Mouse (Mus musculus) left cerebral cortex, postnatal 14 days (tissue): ENCODE results near the gene Olfr5. TPM values are rescaled to one million over a fixed set of nuclear protein-coding genes. Genes with fewer than 3 reads are reported as not detected.
A peak's percentile ranks its signal among the peaks of the same experiment; 100 is the strongest.
"Not testable (repeated sequence)": the region's sequence is repeated elsewhere in the genome, so short reads cannot be mapped to it uniquely, and the experiment has no call there.

ENCODE experiments used
- DNase-seq, 2 experiments: peaks; one replicate each; pipeline ENCODE4 v3.0.0; 2021 to 2022; ENCODE audit warnings: low spot score in 2 of 2, mixed read lengths in 1 of 2
- intact Hi-C: fragments of 180-260 bp; cut with DNase I; formaldehyde crosslinking; loops from one replicate; pipeline ENCODE4 v1.15.1; 2025
- long read RNA-seq, 2 experiments: library from polyadenylated mRNA; stranded (forward); transcript quantifications; one replicate each; pipeline ENCODE4 v2.0.0; 2021
- total RNA-seq, 2 experiments: library from RNA; stranded (reverse); gene quantifications; 2 replicates each; pipeline ENCODE4 v1.2.3; 2021

The Olfr5 gene
- not detected for total RNA-seq
- long read RNA-seq, experiment 1 = 0 reads
- long read RNA-seq, experiment 2 = 0 reads

GRCm38 (mm10) chr7:6486841-6487240 is at the start of gene Olfr5:
Gene Olfr5, minus strand, starts transcription at chr7:6486941.
- intact Hi-C loops = loop anchor here (10.0 kb wide), 1 partner anchor 58 kb away; no protein-coding TSS in a partner anchor
- no peak for DNase-seq

- intact Hi-C loops = no loop called here
- peak; percentile 16 to 17 for DNase-seq
These were observed 39.4 kb upstream of the Olfr5 start for GRCm38 (mm10) chr7:6526141-6526540.

- intact Hi-C loops = no loop called here
- DNase-seq = peak in 1 of 2 experiments; percentile 3
These were observed 38.3 kb upstream of the Olfr5 start for GRCm38 (mm10) chr7:6525001-6525400.

GRCm38 (mm10) chr7:6522850-6523249 is 36.1 kb upstream of the Olfr5 start, which contains the start of gene Olfr1349:
Gene Olfr1349, minus strand, starts transcription at chr7:6522950.
- no peak for DNase-seq
- intact Hi-C loops = no loop called here

GRCm38 (mm10) chr7:6521666-6522065 is 34.9 kb upstream of the Olfr5 start:
- no peak for DNase-seq
- intact Hi-C loops = no loop called here

DNA sequence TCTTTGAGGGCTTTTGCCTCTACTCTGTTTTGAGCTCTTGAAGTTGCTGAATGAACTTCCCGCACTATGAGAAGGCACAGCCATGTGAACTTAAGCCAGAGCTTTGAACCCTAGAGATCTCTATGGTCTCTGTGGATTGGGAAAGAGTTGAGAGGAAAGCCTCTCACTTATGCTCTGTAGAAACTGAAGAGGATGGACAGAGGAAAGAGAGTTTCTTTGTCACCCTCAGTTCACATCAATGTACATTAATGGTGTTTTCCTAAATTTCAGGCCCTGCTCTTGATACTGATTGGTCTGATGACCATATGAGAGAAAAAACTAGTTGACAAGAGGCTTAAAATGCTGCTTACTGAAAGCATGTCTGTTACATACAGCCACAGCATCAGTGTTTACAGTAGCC is 21.9 kb upstream of the Olfr5 start, which contains the start of gene Olfr1348:
Gene Olfr1348, minus strand, starts transcription at position 101 of the 400 bp plus-strand sequence.
- DNase-seq = no peak
- intact Hi-C loops = no loop called here

DNA sequence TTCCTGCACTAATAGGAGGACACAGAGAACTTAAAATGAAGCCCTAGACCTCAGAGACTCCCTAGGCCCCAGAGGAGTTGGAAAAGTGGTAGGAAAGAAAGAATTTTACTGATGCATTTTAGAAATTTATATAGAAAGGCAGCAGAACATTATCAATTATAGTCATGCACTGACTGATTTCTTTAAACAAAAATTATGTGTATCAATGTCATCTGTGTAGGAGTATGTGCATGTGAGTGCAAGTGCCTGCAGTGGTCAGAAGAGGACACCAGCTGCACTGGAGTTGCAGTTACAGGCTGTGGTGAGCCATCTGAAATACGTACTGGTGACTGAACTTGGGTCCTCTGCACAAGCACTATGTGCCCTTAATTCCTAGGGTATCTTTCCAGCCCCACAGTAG is 12.9 kb upstream of the Olfr5 start, which contains the start of gene Olfr1347:
Gene Olfr1347, minus strand, starts transcription at position 101 of the 400 bp plus-strand sequence.
- intact Hi-C loops = no loop called here
- DNase-seq = no peak

- DNase-seq, intact Hi-C loops: not testable (repeated sequence)
These were observed 9.1 kb downstream of the Olfr5 start for GRCm38 (mm10) chr7:6477633-6478032.

- DNase-seq = no peak
- intact Hi-C loops = no loop called here
These were observed 19.8 kb downstream of the Olfr5 start, which contains the start of gene Olfr1346 for GRCm38 (mm10) chr7:6466951-6467350. Gene Olfr1346, plus strand, starts transcription at chr7:6467101.

GRCm38 (mm10) chr7:6456399-6456798 is 30.3 kb downstream of the Olfr5 start:
- intact Hi-C loops = no loop called here

DNA sequence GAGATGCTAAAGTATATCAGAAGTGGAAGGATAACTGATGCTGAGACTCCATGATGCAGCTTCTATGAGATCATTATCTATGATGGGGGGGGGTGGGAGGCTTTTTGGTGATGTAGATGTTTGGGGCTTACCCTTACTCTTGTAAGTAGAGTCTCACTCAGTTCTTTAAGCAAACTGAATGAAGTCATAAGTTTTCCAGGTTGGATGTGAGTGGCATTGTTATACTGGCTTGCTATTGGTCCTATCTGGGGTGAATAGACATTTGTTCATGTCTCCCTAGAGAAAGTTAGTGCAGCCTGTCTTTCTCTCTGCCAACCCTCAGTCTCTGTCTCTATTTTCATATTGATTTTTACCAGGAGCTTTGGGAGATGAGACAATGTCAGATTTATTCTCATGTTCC is 30.9 kb downstream of the Olfr5 start, which contains the start of gene Olfr1336:
Gene Olfr1336, plus strand, starts transcription at position 301 of the 400 bp plus-strand sequence.
- DNase-seq = no peak
- intact Hi-C loops = no loop called here

More at GRCm38 (mm10) chr7:6456399-6456798, 30.3 kb downstream of the Olfr5 start:
- no peak for DNase-seq

GRCm38 (mm10) chr7:6447771-6448170 is 39.0 kb downstream of the Olfr5 start:
- intact Hi-C loops = no loop called here

GRCm38 (mm10) chr7:6441173-6441572 is 45.6 kb downstream of the Olfr5 start:
- intact Hi-C loops = no loop called here
- DNase-seq = no peak

More at GRCm38 (mm10) chr7:6447771-6448170, 39.0 kb downstream of the Olfr5 start:
- DNase-seq = no peak

GRCm38 (mm10) chr7:6438388-6438787 is 48.4 kb downstream of the Olfr5 start, which contains the start of gene Olfr1344:
Gene Olfr1344, plus strand, starts transcription at chr7:6438688.
- DNase-seq = no peak
- intact Hi-C loops = loop anchor here (5.0 to 10.0 kb wide), 4 partner anchors 149 to 856 kb away; partner anchors contain the start of gene Zim1

- intact Hi-C loops = loop anchor here (5.0 to 10.0 kb wide), 4 partner anchors 68 to 864 kb away; partner anchors contain the start of genes Zfp78 and Zim1
These were observed 56.4 kb downstream of the Olfr5 start for GRCm38 (mm10) chr7:6430342-6430741.

GRCm38 (mm10) chr7:6429381-6429780 is 57.4 kb downstream of the Olfr5 start:
- intact Hi-C loops = no loop called here
- DNase-seq = no peak

More at GRCm38 (mm10) chr7:6430342-6430741, 56.4 kb downstream of the Olfr5 start:
- DNase-seq = no peak

Other genes with a start within 250 kb of the Olfr5 start
- gene Epp13, start 234.2 kb downstream of the Olfr5 start, total RNA-seq = not detected
- gene Zfp667, start 200.4 kb downstream of the Olfr5 start, total RNA-seq = 10 to 100 TPM; 10.1 to 12.1 TPM
- gene Zfp583, start 155.7 kb downstream of the Olfr5 start, total RNA-seq = 10 to 100 TPM; 11.8 to 13.7 TPM
- gene Gm3854, start 143.2 kb downstream of the Olfr5 start, total RNA-seq = 1 to 10 TPM; 7.4 to 7.5 TPM
- gene Zfp78, start 123.7 kb downstream of the Olfr5 start, total RNA-seq = 1 to 10 TPM; 2.9 to 3.1 TPM
- 1 to 10 TPM; 5.0 to 8.9 TPM for gene Zfp28, start 103.6 kb downstream of the Olfr5 start, total RNA-seq
- gene Smim17, start 88.2 kb downstream of the Olfr5 start, total RNA-seq = 10 to 100 TPM; 15.7 to 17.9 TPM
- under 1 TPM in 1 of 2 experiments, not detected in 1; 0.37 TPM for gene Gm20715, start 76.7 kb downstream of the Olfr5 start, total RNA-seq
- 1 to 10 TPM in 1 of 2 experiments, under 1 TPM in 1; 0.97 to 2.0 TPM for gene Olfr1344, start 48.3 kb downstream of the Olfr5 start, total RNA-seq
- gene Olfr1336, start 30.8 kb downstream of the Olfr5 start, total RNA-seq = not detected
- not detected for gene Olfr1346, start 19.8 kb downstream of the Olfr5 start, total RNA-seq
- gene Olfr1347, start 12.8 kb upstream of the Olfr5 start, total RNA-seq = not detected
- gene Olfr1348, start 21.8 kb upstream of the Olfr5 start, total RNA-seq = not detected
- not detected for gene Olfr1349, start 36.0 kb upstream of the Olfr5 start, total RNA-seq
- not detected for gene Olfr1350, start 77.9 kb upstream of the Olfr5 start, total RNA-seq
- gene Zim1, start 209.5 kb upstream of the Olfr5 start, total RNA-seq = 1 to 10 TPM; 3.7 to 7.0 TPM
- 100 to 1,000 TPM; 185 to 197 TPM for gene Peg3, start 243.5 kb upstream of the Olfr5 start, total RNA-seq
- gene Usp29, start 243.6 kb upstream of the Olfr5 start, total RNA-seq = 10 to 100 TPM; 40.0 to 44.0 TPM